Mouse (Mus musculus) right cerebral cortex, postnatal 14 days (tissue): Measurements from ENCODE around the gene Kcnc3.
A peak's percentile ranks its signal among the peaks of the same experiment; 100 is the strongest.

Experiments used
- DNase-seq: peaks from one replicate; pipeline ENCODE4 v3.0.0; 2022

Kcnc3 gene

DNA sequence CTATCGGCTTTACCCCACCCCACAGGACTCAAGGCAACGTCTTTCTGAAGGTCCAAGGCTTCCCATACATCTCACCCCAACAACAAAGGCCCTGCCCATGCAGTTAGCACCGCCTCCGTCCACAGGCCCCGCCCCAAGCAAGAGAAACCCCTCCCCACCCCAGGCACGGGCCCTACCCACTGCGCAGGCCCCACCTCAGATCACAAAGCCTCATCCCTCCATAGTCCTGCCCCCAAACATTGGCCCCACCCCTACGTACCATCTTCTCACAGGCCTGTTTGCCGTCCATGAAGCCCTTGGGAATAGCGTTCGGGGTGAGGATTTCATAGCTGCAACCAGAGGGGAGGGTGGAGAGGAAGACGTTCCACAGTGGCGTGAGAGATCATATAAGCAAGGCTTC, 42.2 kb downstream of the Kcnc3 start:
- no peak for DNase-seq

DNA sequence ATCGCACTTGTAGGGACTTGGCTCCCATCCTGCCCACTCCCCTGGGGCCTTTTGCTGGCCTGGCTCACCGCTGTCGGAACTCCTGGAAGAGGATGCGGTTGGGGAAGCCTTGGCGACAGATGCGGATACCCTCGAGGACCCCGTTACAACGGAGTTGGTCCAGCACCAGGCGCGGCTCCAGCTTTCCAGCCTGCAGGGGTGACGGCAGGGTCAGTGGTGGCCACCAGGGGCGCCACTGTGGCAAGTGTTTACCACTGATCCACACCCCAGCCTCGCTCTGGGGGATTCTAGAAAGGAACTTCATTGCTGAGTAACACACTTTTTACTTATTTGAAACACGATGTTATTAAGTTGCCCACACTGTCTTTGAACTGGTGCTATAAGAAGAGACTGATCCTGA, 42.9 kb downstream of the Kcnc3 start:
- no peak for DNase-seq

DNA sequence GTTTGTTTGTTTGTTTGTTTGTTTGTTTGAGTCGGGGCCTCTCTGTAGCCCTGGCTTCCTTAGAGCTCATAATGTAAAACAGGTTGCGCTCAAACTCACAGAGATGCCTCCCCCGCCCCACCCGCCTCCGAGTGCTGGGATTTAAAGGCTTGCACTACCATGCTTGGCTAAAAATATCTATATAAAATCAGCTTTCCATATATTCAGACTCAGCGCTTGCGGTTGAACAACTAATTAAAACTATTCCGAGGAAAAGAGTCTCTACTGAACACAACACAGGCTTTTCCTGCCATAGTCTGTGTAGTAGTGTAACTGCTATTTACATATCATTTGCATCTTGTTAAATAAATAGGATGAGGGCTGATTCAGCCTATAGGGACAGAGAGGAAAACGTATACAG, 46.2 kb downstream of the Kcnc3 start:
- peak; percentile 42 for DNase-seq

DNA sequence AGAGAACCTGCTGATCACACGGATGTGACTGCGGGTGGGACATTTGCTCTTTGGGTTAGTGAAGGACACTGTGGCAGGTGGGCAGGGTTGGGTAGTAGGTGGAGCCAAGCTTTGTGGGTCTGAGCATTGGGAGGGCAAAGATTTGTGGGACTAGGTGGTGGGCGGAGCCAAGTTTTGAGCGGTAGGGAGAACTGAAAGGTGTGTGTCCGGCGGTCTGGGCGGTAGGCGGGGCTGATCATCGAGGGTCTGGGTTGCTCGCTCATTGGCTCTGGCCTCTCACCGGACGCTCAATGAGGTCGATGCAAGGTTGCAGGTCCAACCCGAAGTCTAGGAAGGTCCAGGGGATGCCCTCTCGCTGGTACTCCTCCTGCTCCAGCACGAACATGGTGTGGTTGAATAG, 48.2 kb downstream of the Kcnc3 start:
- DNase-seq: no peak

DNA sequence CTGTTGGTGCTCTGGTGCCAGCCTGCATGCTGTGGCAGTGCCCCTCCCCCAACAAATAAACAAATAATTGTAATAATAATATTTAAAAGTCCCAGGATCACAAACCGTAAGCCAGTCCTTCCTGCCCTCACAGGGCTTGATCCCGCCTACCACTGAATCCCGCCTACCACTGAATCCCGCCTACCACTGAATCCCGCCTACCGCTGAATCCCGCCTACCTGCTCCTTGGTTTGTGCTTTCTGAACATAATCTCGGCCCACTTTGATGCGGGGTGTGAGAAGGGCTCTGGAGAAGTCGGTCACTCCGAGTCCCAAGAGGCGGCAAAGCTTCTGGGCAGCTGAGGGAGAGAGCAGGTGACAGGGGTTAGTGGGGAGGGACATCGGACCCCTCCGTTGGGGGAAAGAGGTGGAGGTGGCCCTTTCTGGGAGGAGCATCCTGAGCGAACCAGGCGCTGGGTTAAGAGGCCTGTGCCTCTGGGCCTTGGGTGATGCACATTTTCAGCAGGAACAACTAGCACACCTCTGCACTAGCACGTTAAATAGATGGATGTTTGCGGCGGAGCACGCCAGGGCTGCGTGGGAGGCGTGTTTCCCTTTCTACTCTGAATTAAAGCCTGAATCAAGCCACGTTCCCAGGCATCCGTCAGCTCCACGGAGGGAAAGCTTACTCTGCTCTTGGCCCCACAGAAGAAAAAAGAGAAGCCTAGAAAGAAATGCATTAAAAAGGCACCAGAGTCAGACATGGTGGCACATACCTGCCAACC, 50.6 kb downstream of the Kcnc3 start:
- DNase-seq: peak; percentile 40

DNA sequence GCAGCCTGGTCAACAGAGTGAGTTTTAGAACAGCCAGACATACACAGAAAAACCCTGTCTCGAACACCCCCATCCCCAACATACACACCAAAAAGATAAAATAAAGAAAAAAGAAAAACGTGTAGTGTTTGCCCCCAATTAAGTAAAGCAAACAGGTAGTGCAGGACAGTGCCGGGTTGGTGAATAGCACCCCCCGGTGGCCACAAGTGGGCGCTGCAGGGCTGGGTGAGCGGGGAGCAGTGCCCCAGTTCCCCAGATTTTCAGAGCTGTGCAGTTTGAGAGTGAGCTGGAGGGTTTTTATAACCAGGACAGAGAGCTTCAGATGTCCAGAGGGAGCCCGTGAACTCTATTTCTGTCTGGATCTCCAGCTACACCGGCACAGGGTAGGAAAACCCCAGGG, 51.4 kb downstream of the Kcnc3 start:
- DNase-seq: peak; percentile 54

DNA sequence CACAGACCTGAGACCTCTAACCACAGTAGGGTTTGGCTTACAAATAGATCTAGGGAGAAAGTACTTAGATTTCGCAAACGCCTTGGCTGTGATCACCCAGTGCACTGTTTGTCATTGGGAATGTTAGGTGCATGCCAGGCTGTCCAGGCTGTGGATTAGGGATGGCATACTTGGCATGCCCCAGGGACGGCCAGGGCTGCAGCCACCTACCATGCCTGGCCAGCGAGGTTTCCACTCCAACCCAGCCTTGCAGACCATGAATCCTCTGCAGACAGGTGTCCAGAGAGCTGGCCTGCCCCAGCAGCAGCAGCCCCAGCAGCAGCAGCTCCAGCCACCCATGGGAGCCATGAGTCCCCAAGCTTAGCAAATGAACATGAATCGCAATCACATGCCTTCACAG, 54.8 kb downstream of the Kcnc3 start:
- no peak for DNase-seq

DNA sequence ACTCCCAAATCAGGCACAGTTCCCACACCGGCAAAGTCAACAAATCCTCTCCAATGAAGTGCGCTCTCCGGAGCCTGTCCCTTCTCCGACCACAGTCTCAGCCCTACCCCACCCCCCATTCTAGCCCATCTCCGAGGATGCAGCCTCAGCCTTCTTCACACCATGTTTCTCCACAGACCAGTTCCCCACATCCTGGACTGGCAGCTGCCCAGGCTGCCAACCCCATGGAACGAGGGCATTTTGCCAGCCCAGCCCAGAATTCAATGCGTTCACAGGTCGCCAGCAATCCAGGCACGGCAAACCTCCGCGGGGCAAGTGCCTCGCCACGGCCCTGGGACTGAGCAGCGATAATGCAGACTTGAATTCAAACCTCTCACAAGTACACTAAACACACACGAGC, 55.5 kb downstream of the Kcnc3 start:
- no peak for DNase-seq

DNA sequence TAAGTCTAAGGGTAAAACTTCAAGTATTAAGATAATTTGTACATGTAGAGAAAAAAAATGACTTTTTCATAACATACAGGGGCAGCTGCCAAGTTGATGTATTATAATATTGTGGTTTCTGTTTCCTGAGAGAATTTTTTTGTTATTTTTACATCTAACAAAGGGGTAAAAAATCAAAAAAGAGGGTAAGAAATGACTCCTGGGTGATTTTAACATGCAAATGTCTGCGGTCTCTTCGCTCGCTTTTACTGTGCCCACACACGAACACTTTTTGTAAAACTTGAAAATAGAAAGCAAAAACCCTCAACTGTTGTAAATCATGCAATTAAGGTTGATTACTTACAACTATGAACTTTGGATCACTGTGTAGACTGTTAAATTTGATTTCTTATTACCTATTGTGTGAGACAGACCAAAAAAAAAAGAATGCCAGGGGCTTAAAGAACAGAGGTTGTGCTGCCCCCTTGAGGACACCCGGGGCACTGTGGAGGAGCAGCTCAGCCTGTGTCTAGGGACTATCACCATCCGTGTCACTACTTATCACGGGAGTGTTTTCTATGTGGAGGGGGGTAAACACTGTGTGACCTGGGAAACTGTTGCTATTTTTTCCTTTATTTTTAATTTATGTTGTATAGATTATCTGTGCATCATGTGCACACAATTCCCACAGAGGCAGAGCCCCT, 56.7 kb downstream of the Kcnc3 start:
- peak; percentile 87 for DNase-seq

DNA sequence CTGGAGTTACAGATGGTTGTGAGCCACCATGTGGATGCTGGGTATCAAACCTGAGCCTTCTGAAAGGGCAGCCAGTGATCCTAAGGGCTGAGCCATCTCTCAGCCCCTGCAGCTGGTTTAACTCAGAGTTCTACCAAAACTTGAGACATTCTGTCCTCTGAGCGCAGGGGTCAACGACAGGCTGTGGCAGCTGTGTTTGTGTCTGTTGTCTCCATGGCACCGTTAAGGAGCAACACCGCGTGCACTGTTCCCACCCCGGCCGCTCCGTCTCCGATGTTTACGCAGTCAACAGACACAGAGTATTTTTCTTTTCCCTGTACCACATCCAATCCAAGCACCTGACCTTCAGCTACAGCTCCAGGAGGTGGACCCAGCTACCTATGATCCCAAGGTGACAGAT, 57.3 kb downstream of the Kcnc3 start:
- DNase-seq: no peak

DNA sequence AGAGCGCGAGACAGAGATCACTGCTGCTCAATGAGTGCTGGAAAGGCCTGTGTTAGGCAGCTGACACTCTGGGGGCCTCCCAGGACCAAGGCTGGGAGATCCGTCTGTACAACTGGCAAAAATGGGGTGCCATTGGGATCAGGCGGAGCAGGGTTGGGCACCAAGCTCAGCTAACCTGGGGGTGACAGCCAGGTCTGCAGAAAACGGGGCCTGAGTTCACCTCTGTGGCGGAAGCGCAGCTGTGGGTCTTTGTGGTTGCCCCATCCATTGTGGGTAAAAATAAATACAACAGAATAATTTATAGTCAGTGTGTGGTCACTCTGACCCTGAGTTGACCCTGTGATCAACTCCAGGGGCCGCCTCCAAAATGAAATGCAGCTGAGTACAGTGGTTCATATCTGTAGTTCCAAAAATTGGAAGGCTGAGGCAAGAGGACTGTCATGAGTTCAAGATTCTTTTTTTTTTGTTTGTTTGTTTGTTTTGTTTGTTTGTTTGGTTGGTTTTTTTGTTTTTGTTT, 58.7 kb downstream of the Kcnc3 start:
- DNase-seq: no peak

DNA sequence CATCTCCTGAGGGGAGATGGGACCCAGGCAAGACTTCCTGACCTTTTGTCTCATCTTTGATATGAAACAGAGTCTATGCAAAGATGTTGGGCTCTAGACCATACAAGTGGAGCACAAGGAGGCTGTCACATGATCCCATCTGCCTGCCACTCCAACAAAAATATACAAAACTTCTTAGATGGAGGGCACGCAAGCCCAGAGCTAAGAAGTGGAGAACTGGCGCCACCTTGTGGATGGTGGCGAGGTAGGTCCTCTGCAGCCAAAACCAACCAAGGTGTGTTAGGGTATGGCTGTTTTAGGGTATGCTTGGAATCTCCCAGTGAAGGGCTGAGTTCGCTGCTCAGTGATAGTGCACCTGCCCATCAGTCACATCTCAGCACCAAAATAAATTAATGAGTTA, 59.5 kb downstream of the Kcnc3 start:
- peak; percentile 79 for DNase-seq

DNA sequence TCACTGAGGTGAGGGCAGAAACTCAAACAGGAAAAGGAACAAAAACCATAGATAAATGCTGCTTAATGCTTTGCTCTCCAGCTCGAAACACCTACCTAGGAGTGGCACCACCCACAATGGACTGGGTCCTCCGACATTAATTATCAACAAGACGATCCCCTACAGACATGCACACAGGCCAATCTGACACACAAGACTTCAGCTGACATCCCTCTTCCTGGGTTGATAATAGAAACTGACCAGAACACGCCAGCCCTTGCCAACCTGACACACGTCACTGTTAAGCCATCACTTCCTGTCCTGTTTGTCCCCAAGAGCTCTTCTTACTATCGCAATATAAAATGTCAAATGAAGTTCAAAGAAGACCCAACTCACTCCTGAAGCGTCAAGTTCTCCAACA, 61.0 kb downstream of the Kcnc3 start:
- no peak for DNase-seq

DNA sequence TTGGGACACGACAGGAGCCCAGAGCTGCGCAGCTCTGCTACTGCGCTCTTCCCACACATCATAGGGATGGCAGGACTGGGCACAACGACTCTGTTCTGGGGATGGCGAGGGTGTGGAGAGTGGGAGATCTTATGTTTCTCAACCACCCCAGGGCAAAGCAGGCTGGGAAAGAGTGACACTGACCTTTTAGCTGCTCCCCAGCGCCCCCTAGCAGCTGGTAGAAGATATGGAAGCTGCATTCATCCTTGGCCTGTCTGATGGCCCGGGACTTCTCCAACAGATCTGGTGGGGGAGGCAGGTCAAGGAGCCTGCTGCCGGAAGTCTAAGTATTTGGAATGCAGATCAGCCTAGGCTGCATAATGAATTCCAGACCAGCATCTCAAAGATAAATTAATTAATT, 63.3 kb downstream of the Kcnc3 start:
- no peak for DNase-seq
